Mouse (Mus musculus): ENCODE results near the gene Camta1.

The Camta1 gene

DNA sequence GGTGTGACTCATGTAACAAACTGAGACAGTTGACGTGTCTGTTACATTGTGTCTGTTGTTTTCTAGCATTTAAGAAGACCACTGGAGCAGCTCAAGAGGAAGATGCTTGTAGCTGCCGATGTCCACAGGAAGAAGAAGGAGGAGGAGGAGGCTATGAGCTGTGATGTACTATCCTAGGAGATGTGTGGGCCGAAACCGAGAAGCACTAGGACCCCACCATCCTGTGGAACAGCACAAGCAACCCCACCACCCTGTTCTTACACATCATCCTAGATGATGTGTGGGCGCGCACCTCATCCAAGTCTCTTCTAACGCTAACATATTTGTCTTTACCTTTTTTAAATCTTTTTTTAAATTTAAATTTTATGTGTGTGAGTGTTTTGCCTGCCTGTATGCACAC, 917.0 kb downstream of the Camta1 start:
- in situ Hi-C loops (cut with MboI; ENCODE audit: unreplicated experiment in 2 of 2), result no loop called here

DNA sequence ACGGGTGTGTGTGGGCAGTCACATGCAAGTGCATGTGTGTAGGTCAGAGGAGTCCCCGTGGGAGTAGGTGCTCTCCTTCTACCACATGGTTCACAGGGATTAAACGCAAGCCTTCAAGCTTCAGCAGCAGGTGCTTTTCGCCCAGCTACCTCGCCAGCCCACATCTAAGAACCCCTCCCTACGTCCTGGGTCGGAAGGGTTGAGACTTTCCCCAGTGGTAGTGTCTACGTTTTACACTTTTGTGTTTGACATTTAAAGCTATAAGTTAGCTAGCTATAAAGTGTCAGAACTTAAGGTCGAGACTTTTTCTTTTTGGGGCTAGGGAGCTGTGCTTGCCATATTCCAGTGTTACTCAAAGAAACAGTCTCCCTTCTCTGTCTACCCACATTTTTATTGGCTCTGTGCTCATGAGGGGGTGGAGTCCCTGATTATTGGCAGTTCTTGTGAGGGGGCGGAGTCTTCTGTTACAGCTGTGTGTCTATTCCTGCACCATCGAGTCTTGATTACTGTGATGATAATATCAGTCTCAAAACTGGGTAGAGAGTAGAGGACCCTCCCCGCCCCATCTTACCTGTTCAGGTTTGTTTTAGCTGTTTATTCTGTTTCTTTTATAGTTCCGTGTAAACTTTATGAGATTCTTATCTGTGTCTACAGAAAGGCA, 921.6 kb downstream of the Camta1 start:
- in situ Hi-C loops (cut with MboI; ENCODE audit: unreplicated experiment in 2 of 2), result no loop called here

DNA sequence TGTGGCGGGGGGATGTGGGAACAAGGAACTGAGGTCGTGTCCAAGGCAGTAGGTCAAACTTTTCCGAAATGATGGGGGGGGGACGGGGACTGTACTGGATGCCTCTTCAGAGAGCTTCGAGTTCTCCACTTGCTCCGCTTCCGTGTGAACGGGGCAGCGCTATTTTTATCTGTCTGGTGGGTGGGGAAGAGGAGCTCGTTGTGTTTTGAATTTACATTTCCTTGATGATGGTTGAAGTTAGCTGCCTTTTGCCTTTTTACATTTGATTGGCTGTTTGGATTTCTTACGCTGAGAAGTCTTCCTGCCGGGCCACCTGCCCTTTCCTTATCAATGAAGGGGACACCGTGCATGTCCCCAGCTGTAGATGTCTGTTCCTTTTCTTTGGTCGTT, 923.6 kb downstream of the Camta1 start:
- in situ Hi-C loops (cut with MboI; ENCODE audit: unreplicated experiment in 2 of 2), result no loop called here

DNA sequence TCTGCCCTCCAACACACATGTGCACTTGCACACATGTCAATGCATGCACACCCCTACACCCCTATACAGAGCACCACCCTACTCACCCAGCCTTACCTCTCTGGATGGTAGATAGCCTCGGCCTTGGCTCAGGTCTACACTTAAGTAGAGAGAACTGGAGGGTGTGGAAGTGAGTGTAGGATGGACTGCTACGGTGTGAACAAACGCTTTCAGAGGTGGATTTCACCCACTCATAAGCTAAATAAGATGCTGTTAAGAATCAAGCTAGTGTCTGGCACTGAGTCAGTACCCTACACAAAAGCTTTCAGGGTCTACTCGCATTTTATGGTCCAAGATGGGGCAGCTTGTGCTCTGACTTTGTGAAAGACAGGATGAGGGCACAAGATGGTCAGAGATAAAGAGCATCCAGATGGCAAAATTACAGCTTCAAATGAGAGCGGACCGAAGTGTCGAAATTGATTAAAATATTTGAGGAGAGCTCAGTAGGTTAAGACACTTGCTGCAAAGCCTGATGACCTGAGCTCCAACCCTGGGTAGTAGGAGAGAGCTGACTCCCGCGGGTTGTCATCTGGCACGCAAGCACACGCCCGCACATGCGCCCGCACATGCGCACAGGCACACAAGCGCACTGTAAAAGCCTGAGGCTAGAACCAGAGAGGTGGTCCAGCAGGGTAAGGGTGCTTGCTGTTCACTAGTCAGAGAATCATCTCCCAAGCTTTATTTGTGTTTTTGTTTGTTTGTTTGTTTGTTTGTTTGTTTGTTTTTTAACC, 924.2 kb downstream of the Camta1 start:
- in situ Hi-C loops (cut with MboI; ENCODE audit: unreplicated experiment in 2 of 2), result no loop called here

DNA sequence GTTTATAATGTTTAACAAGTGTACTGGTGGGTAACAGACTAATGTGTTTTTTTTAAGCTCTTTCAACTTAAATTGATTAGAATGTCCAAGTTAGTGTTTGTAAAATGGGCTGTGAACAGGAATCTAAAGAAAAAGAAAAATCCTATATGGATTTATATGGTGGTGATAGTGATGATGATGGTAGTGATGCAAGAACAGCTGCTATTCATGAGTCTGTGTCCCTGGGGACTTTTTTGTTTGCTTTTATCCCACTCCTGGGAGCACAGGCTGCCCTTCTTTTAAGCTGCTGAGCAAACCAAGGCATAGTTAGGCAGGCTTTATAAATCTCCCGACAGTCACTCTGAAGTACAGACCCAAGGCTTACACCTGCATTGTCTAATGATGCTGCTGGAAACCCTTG, 928.2 kb downstream of the Camta1 start:
- in situ Hi-C loops (cut with MboI; ENCODE audit: unreplicated experiment in 2 of 2), result no loop called here

DNA sequence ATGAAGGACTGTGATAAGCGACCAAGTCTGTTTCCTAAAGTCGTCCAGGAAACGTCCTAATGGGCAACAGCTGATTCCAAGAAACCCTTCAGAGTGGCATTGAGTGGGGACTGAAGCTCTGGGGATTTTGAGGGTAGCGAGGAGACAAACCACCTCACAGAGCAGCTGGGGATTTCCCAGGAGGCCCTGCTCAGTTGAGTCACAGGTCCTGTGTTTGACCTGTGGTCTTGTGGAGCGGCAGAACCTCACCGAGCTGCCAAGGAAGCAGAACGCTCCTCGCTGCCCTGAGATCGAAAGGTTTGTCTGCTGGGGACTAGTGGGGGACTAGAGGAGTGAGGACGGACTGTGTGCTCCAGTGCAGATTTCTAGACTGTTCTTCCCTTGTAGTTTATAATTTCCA, 933.9 kb downstream of the Camta1 start:
- in situ Hi-C loops (cut with MboI; ENCODE audit: unreplicated experiment in 2 of 2), result loop anchor here in 1 of 2 experiments (5.0 kb wide), 1 partner anchor 35 kb away; no protein-coding TSS in a partner anchor

DNA sequence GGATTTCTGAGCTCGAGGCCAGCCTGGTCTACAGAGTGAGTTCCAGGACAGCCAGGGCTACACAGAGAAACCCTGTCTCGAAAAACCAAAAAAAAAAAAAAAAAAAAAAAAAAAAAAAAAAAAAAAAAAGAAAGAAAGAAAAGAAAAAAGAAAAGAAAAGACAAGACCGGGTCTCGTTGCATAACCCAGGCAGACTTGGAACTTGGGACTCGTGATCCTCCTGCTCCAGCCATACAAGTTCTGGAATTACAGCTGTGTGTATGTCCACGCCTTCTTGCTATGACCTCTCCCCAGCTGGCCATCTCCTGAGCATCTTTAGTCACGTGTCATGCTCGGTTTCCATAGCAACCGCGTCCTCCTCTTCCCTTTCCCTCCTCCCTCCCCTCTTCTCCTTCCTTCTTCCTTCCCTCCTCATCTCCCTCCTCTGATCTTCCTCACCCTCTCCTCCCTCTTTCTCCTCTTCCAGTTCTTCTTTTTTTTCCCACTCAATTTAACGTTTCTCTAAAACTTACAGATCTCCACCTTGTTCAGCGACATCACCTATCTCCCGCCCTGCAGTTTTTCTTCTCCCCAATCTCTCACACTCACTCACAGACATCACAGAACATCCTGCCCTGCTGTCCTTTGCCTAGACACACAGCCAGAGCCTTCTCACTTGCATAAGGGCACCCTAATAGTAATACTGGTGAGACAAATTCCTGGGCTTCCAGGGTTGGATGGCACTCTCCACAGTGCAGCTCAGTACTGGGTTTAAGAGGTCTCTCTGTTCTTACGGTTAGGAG, 934.6 kb downstream of the Camta1 start:
- in situ Hi-C loops (cut with MboI; ENCODE audit: unreplicated experiment in 2 of 2), result loop anchor here in 1 of 2 experiments (5.0 kb wide), 1 partner anchor 35 kb away; no protein-coding TSS in a partner anchor

DNA sequence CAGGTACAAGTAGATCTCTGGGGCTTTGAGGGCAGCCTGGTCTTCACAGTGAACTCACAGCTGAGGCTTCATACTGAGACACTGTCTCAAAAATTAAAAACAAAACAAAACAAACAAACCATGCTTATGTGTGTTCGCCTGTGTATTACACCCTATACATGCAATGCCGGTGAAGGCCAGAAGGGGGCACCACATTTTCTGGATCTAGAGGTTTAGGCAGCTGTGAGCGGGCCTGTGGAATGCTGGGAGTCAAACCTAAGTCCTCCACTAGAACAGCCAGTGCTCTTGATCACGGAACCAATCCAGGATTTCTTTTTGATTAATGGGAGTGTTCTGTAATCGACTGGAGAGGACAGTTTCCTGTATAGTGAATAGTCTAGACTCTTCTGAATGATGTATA, 935.8 kb downstream of the Camta1 start:
- in situ Hi-C loops (cut with MboI; ENCODE audit: unreplicated experiment in 2 of 2), result loop anchor here in 1 of 2 experiments (5.0 kb wide), 1 partner anchor 36 kb away; no protein-coding TSS in a partner anchor

DNA sequence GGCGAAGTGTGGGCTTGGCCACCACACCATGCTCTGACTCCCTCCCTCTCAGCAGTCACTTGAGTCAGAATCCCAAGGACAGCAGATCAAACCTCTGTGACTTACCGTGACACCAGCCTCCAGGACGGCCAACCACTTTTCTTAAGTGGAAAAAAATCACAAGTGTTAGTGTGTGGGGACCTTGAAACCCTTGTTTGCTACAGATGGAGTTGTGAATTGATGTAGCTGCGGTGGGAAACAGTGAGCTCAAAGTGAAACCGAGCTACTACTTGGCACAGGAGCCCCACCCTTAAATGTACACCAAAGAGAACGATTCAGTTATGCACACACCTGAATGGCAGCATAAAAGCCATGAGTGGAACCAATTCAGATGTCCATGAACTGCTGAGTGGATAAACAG, 936.7 kb downstream of the Camta1 start:
- in situ Hi-C loops (cut with MboI; ENCODE audit: unreplicated experiment in 2 of 2), result loop anchor here (5.0 to 25.0 kb wide), 3 partner anchors 37 to 663 kb away; no protein-coding TSS in a partner anchor

DNA sequence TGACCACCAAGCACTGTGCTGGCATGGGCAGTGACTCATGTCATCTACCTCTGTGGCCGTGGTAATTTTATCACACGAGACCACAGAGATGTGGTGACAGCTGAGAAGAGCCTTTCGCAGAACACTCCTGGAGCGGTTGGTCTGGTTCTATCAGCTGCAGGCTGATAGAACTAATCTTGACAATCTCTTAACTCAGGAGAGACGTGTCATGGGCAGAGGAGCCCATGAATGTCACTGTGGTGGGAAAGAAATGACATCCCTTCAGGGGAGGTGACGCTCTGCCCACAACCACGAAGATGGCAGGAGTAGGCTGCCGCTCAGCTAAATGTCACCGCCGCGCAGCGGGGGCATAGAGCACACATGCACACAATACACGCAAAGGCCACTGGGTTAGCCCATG, 937.4 kb downstream of the Camta1 start:
- in situ Hi-C loops (cut with MboI; ENCODE audit: unreplicated experiment in 2 of 2), result loop anchor here in 1 of 2 experiments (25.0 kb wide), 2 partner anchors 437 to 662 kb away; no protein-coding TSS in a partner anchor

DNA sequence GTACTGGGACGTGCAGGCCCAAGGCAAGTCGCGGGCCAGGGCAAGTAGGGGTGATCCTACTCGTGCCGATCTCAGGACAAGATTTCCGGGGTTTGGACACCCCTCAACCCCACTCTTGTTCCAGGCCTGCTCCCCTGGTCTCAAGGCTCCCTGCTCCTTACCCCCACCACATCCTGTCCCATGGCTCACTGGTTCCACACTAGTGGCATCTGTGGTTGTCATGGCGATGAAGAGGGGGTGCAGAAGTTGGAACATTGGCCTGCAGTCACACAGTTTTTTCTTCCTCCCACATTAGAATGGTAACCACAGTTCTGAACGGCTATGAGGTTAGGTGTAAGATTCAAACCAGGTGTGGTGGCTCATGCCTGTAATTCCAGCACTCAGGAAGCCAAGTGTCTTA, 940.5 kb downstream of the Camta1 start:
- in situ Hi-C loops (cut with MboI; ENCODE audit: unreplicated experiment in 2 of 2), result loop anchor here in 1 of 2 experiments (25.0 kb wide), 2 partner anchors 434 to 659 kb away; no protein-coding TSS in a partner anchor

DNA sequence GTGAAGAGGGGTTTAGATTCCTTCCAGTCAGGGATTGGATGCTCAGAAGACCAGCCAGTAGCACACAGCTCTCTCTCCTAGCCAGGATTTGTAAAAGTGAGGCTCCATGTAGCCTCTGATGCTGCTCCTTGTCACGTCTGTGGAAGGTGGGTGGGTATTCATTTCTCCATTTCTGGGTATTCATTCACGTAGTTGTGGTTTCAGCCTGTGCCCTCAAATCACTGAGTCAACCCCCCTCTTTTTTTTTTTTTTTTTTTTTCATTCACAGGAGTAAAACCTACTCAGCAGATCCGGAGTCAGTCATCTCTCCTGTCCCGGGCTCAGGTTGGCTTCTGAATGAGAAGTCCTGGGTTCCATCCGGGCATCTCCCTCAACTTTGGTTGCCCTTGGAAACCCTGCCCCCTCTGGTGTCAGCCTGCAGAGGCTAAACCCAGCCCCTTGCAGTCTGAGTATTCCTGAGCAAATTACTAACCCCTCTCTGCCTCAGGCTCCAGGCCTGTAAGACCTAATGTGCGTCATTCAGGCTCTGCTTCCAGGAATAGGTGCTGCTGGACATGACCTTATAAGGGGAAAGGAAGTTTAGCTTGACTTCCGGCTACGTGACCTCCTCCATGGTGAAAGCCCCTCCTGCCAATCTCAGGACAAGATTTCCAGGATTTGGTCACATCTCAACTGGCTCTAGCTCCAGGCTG, 944.2 kb downstream of the Camta1 start:
- in situ Hi-C loops (cut with MboI; ENCODE audit: unreplicated experiment in 2 of 2), result loop anchor here in 1 of 2 experiments (10.0 to 25.0 kb wide), 3 partner anchors 430 to 827 kb away; no protein-coding TSS in a partner anchor

DNA sequence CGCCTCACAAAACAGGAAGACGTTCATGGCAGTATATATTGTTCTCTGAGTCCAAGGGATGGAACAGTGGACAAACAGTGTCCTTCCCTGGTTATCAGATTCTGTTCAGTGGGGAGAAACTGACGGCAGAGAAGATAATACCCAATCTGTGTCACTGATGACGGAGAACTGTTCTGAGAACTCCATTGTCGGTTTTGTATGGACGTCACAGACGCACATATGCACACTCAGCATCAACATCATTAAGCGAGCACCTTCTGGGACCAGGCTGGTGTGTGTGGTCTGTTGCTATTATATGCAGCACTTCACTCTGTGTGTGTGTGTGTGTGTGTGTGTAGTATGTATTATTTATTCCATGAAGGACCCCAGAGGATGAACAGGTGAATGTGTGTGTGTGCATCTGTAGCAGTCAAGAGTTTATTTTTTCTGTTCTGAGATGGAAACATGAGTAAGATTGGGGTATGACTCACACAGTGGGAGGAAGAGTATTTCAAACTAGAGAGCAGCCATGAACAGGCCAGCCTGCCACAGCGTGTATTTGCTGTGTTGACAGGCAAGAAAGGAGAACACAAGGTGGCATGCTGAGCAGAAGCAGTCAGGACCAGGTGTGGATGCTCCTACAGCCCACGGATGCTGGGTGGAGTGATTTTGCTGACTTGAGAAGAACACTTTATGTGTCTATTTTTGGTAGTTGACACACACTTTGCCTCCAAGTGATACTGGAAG, 946.3 kb downstream of the Camta1 start:
- in situ Hi-C loops (cut with MboI; ENCODE audit: unreplicated experiment in 2 of 2), result loop anchor here in 1 of 2 experiments (10.0 to 25.0 kb wide), 3 partner anchors 428 to 829 kb away; no protein-coding TSS in a partner anchor

DNA sequence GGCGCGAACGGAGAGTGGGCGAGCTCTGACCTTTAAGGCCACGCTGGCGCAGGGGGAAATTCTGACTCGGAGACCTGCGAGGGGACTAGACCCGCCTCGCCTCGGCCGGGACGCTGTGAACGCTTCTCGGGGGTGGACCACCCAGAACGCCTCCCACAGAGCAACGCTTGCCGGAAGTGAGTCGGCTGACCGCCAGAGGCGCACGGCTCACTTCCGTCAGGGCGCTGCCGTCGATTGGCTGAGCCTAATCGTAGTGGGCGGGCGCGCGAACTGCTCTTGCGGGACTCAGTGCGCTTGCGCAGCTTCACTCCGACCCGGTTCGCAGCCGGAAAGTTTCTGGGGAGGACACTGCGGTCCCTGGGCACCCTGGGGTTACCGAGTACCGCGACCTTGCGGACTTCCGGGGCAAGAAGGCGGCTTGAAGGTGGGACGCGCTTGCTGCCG, 947.4 kb downstream of the Camta1 start, which contains the start of the genes Park7 and Tnfrsf9:
Park7 (minus strand) TSS at position 148 of the 444 bp plus-strand sequence.
Tnfrsf9 (plus strand) TSS at position 273 of the 444 bp plus-strand sequence.
- in situ Hi-C loops (cut with MboI; ENCODE audit: unreplicated experiment in 2 of 2), result loop anchor here in 1 of 2 experiments (10.0 to 25.0 kb wide), 3 partner anchors 427 to 830 kb away; no protein-coding TSS in a partner anchor

DNA sequence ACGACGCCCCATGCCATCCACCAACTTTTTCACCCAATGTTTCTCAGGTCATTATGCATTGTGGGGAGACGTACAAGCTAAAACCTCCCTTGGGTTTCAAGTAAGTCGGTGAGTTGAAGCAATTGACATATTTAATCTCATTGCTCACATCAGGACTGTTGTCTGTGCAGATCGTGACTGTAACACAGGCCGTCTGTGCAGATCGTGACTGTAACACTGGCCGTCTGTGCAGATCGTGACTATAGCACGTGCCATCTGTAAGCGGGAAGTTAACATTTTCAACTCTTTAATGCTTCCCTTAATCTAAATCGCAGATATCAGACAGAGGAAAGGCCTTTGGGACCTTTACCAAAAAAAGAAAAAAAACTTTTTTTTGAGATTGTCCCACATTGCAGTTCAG, 947.9 kb downstream of the Camta1 start:
- in situ Hi-C loops (cut with MboI; ENCODE audit: unreplicated experiment in 2 of 2), result loop anchor here in 1 of 2 experiments (10.0 to 25.0 kb wide), 3 partner anchors 426 to 831 kb away; no protein-coding TSS in a partner anchor

DNA sequence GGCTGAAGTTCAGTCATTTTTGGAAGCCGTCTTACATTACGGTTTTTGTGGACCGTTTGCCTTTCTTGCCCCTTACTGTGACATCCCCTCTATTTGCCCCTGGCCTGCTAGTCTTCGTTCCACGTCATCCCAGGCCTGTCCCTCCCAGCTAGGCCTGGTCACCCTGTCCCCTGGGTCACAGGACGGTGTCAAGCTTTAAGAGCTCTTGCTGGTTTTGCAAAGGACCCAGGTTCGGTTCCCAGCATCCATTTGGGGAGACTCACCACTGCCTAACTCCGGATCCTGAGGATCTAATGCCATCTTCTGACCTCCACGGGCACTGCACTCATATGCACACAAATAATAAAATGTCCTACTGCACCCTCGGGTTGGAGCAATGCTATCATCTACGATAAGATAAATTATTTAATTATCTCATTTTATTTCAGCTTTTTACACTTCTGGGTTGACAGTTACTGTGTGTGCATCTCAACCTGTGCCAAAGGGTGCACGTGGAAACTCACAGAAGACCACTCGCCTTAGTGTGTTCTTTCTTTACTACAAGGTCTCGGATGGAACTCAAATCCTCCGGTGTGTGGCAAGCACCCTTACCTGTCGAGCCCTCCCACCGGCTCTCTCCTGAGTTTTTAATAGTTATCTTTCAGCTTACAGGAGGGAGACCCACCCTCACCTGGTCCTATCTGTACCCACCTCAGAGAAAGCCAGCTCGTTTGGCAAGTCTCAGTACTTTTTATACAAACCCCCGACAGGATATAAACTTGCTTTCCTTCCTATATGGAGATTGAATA, 951.3 kb downstream of the Camta1 start:
- in situ Hi-C loops (cut with MboI; ENCODE audit: unreplicated experiment in 2 of 2), result loop anchor here in 1 of 2 experiments (10.0 to 25.0 kb wide), 3 partner anchors 423 to 834 kb away; no protein-coding TSS in a partner anchor

DNA sequence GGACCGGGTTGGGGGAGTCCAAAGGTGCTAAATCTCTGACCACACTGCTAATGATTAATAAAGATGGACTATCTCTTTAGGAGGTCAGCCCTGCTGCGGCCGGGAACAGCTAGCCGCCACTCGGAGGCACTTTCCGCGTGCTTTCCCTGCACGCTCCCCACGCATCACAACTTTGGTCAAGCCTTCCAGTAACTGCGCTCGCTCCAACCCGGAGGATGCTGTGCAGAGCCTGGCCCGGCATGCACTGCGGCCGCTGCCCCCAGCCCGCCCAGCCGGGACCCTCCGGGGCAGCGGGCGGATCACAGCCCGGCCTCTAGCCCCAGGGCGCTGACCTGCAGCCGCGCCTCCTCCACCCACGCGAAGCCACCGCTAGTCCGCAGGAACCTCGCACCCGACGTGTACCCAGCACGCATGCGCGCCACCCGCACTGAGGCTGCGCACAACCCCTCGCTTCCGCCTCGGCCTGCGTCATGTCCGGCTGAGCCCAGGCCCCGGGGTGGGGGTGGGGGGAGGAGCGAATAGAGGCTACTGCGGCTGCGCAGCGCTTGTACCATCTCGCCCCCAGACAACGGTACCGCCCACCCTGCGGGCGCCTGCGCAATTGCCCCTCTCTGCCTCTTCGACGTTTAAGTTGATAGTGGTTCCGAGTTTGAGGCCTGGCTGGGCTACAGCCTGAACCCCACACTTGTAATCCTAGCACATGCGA, 952.1 kb downstream of the Camta1 start:
- in situ Hi-C loops (cut with MboI; ENCODE audit: unreplicated experiment in 2 of 2), result loop anchor here (10.0 to 25.0 kb wide), 4 partner anchors 55 to 835 kb away; no protein-coding TSS in a partner anchor

Measured in v-Abl transformed pro-B cells (cell line).